Mouse (Mus musculus) forebrain, postnatal 0 days (tissue): ENCODE measurements at regions not wholly inside any gene's neighbourhood (a gene's known extent, or its start where the extent isn't known, plus 50 kb on each side); places are given as distances from the start of the nearest gene placed in this dataset.
A peak's percentile ranks its signal among the peaks of the same experiment; 100 is the strongest.

ENCODE experiments used
- ATAC-seq: fragments of 200-750 bp; cut with Nextera tagmentation; 2 replicates; pipeline ENCODE4 v1.8.0; 2017; ENCODE audit warnings: mild to moderate bottlenecking, moderate library complexity
- DNase-seq: peaks from one replicate; pipeline ENCODE4 v3.0.0-alpha.2; 2015
- H3K27ac ChIP-seq: fragments of 300-500 bp; sonication (generic); 2 replicates; pipeline ENCODE4 v1.5.1; 2014; ENCODE audit warnings: low read depth, mild to moderate bottlenecking, antibody characterized with exemption, low read length, moderate library complexity, mixed read lengths
- H3K27me3 ChIP-seq: fragments of 300-500 bp; sonication (generic); 2 replicates; pipeline ENCODE4 v1.6.1; 2014; ENCODE audit warnings: mild to moderate bottlenecking, low read length, mixed read lengths; ENCODE audit not compliant: insufficient read depth
- H3K36me3 ChIP-seq: fragments of 300-500 bp; sonication (generic); 2 replicates; pipeline ENCODE4 v1.6.1; 2014; ENCODE audit warnings: mild to moderate bottlenecking, moderate library complexity; ENCODE audit not compliant: insufficient read depth
- H3K4me1 ChIP-seq: fragments of 300-500 bp; sonication (generic); 2 replicates; pipeline ENCODE4 v1.6.1; 2014; ENCODE audit warnings: antibody characterized with exemption; ENCODE audit not compliant: insufficient read depth
- H3K4me2 ChIP-seq: fragments of 300-500 bp; sonication (generic); 2 replicates; pipeline ENCODE4 v1.6.1; 2014; ENCODE audit warnings: low read depth, mild to moderate bottlenecking, moderate library complexity
- H3K4me3 ChIP-seq: fragments of 300-500 bp; sonication (generic); 2 replicates; pipeline ENCODE4 v1.5.1; 2014; ENCODE audit warnings: low read depth, low read length, mixed read lengths
- H3K9ac ChIP-seq: fragments of 300-500 bp; sonication (generic); 2 replicates; pipeline ENCODE4 v1.6.1; 2014; ENCODE audit warnings: mild to moderate bottlenecking
- H3K9me3 ChIP-seq: fragments of 300-500 bp; sonication (generic); 2 replicates; pipeline ENCODE4 v1.6.1; 2016; ENCODE audit warnings: low read length
- CTCF ChIP-seq: sonication (generic); IDR thresholded peaks from 2 replicates; pipeline ENCODE4 v1.5.1; 2016; ENCODE audit warnings: antibody characterized with exemption, control low read depth, low read depth
- WGBS: fragments of 180-500 bp; shearing (Covaris S2); extraction: QIAGEN DNeasy Blood & Tissue Kit; methylation state at CpG from one replicate; pipeline ENCODE4 v1.1.7; 2014; 5-methylcytosine and 5-hydroxymethylcytosine counted together

DNA sequence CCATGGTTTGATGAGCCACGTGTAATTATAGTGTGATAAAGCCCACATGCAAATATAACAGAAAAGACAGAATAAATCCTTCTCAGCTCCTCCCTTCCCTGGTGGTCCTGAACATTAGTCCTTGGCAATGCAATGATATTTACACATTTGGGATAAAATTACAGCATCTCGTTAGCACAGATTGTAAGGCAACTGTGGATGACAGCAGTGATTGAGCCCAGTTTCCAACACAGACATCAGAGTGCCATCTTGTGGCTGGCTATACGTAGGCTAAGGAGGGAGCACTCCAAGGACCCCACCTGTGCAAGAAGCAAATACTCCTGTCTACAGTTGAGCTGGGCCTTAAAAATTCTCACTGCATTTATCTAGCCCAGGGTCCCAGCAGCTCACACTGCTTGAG, 84.1 kb upstream of the Ercc4 start:
- H3K27me3 ChIP-seq, result no peaks in the 10 kb centered on the region
- H3K9ac ChIP-seq, result no peak overlapping the region
- 15% methylated on average over 3 of the region's 3 CpGs for WGBS
- 0 out of 2 replicates have a peak overlapping the region, but pooled peaks have one; percentile 30 for H3K27ac ChIP-seq
- peak; percentile 92 for TF ChIP-seq CTCF
- H3K36me3 ChIP-seq, result no peaks in the 10 kb centered on the region
- H3K9me3 ChIP-seq, result no peaks in the 10 kb centered on the region
- H3K4me2 ChIP-seq, result no peak overlapping the region
- H3K4me3 ChIP-seq, result no peak overlapping the region
- ATAC-seq (peak; percentile 96), DNase-seq (peak; percentile 88)
- no peaks in the 10 kb centered on the region; the same call in 1 of the 2 replicates for H3K4me1 ChIP-seq

DNA sequence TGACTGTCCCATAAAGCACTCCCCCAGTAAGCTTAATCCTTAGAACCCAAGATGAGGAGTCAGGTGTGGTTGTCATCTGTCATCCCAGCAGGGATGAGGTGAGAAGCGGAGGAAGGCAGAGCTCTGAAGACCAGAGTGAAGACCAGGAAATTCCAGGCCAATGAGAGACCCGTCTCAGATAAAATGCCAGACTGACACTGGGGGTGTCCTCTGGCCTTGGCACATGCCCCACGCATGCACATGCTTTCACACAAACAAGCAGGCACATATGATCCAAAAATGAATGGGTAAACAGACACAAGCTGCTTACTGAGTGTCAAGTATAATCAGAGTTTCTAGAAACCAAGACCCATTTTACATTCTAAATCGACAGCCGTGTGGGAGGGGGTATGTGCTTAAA, 75.3 kb upstream of the Ercc4 start:
- no peak for DNase-seq
- 67% methylated on average over 5 of the region's 5 CpGs for WGBS

DNA sequence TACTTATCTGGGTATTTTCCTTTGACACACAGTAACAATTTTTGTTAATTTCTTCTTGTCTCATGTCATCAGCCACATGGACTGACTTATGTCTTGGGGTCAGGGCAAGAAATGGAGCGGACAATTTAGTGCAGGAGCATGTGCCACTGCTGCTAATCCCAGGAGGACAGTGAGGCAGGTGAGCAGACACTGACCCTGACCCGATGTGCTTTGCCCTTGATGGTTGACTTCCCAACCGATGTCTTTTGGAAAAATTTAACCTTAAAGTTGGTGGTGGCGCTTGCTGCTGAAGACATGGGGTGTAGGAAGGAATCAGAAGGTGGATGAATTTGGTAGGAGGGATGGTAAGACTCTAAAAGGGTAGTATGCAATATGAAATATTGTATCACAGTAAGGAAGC, 72.9 kb upstream of the Ercc4 start:
- Histone ChIP-seq H3K4me1 (no peaks in the 10 kb centered on the region), H3K4me2 (no peak overlapping the region), H3K27me3 (no peaks in the 10 kb centered on the region), H3K36me3 (no peaks in the 10 kb centered on the region), H3K27ac (no peak overlapping the region), H3K4me3 (no peak overlapping the region), H3K9me3 (no peaks in the 10 kb centered on the region), H3K9ac (no peak overlapping the region)
- DNase-seq (no peak), ATAC-seq (no peak)
- WGBS, result 90% methylated on average over 4 of the region's 4 CpGs
- no peak for TF ChIP-seq CTCF

More for the DNA sequence above, 75.3 kb upstream of the Ercc4 start:
- TF ChIP-seq CTCF, result no peak
- Histone ChIP-seq H3K4me3 (no peak overlapping the region), H3K9ac (no peak overlapping the region), H3K27me3 (no peaks in the 10 kb centered on the region), H3K9me3 (no peaks in the 10 kb centered on the region), H3K4me1 (no peaks in the 10 kb centered on the region), H3K36me3 (no peaks in the 10 kb centered on the region), H3K4me2 (no peak overlapping the region), H3K27ac (no peak overlapping the region)
- ATAC-seq, result no peak

DNA sequence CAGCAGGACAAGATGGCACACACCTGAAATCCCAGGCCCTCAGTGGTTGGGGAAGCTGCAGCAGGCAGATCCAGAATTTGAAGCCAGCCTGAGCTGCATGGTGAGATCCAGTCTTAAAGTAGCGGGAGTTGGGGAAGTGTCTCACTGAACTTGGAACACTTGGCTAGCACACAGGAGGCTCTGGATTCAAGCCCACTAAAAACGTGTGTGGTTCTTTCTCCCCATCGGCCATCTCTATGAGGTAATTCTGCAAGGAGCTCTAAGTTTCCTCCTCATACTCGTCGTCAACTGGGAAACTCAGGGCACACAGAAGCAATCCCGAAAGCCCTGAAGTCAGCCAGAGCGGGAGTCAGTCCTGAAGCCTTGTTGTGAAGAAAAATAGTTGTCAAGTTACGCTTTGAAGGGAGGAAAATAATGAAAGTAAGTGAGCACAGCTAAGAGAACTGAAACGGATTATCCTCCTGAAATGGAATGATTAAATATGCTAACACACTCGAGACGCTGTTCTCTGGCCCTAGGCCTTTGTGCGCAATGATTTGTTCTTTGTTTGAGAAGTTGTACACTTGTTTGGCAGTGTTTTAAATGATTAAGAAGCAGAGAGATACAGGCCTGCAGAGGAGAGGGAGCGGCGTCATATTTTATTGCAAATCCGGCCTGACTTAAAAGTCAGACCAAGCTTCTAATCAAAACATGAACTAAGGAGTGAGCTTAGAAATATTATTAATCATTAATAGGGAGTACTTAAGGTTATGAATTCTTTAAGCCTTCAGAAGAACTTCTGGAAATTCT, 69.0 kb upstream of the Ercc4 start:
- no peak overlapping the region for H3K4me2 ChIP-seq
- no peak overlapping the region for H3K27ac ChIP-seq
- no peak overlapping the region for H3K4me3 ChIP-seq
- ATAC-seq, result no peak
- 29% methylated on average over 15 of the region's 15 CpGs for WGBS
- TF ChIP-seq CTCF, result no peak
- H3K36me3 ChIP-seq, result no peaks in the 10 kb centered on the region
- no peaks in the 10 kb centered on the region for H3K9me3 ChIP-seq
- H3K4me1 ChIP-seq, result no peaks in the 10 kb centered on the region
- H3K9ac ChIP-seq, result no peak overlapping the region
- DNase-seq, result no peak
- H3K27me3 ChIP-seq, result no peaks in the 10 kb centered on the region

DNA sequence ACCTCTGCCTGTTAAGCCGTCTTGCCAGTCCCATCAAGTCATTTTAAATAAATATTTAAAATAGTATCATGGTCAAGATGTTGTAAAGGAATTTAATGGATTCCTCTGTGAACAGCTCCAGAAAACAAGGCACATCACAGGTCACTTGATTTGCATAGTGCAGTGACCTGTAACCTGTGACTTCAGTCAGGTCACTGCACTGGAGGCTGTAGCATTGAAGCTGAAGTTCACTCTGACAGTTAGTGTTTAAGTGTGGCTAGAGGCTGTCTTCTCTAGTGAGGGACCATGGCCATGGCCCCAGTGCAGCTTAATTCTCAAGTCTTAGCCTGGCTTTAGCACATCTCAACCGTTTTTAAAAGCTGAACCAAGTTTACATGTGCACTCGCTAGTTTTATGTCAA, 68.1 kb upstream of the Ercc4 start:
- DNase-seq, result no peak
- TF ChIP-seq CTCF, result no peak
- H3K27me3 ChIP-seq, result no peaks in the 10 kb centered on the region
- no peak overlapping the region for H3K4me3 ChIP-seq
- H3K27ac ChIP-seq, result no peak overlapping the region
- no peaks in the 10 kb centered on the region for H3K4me1 ChIP-seq
- WGBS, result 87% methylated on average over 3 of the region's 3 CpGs
- no peaks in the 10 kb centered on the region for H3K36me3 ChIP-seq
- ATAC-seq, result no peak
- H3K9me3 ChIP-seq, result no peaks in the 10 kb centered on the region
- H3K4me2 ChIP-seq, result no peak overlapping the region
- no peak overlapping the region for H3K9ac ChIP-seq

DNA sequence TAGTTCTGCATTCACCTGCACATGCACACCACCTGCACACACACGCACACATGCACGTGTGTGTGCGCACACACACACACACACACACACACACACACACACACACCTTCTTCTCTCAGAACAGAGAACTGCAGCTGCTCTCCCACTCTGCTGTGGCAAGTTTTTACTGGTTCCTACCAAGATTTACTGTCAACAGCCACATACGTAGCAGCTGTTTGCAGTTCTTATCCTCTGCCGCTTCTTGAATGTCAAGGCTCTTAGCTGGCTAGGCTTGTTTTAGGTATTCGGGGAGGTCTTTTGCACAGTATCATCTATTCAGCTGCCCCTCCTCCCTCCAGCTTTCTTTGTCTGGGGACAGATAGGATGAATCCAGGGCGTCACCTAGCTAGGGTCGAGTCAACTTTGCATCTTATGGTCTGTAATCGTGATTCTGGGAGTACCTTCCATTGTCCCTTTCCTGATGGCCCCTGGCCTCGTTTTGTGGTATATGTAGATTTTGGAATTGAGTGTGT, 64.3 kb upstream of the Ercc4 start:
- no peak for TF ChIP-seq CTCF
- 77% methylated on average over 10 of the region's 10 CpGs for WGBS
- ATAC-seq, result peak; percentile 36; the same call in 1 of the 2 replicates

DNA sequence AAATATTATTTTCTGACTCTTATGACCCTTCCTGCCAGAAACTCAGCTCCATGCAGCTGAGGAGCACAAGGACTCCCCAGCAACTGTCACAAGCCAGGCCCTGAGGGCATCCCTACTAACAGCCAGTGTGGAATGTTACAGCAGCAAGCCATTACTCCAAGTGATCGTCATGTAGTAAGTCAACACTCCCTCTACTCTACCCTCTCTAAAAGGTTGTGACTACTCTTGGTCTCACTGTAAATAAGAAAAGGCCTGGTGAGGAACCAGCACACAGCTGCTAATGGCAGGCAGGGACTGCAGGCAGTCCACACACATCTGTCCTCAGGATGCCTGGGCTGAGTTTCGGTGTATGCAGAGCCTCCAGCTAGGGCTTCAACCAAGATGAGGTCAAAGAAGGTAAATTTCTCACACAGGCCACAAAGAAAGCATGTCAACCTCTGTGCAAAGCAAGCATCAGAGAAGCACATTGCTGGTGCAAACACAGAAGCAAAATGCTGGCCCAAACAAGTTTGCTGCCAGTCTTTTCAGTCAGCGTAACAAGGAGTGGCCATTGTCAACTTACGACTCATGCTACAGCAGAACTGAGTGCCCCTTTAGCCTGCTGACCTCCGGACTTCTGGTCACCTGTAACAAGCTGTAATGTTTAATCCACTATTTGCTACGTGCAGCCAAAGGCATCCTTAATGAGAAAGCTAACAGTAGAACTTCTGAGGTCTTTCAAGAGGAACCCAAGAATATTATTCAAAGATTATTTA, 62.9 kb upstream of the Ercc4 start:
- ATAC-seq, result no peak
- WGBS, result 79% methylated on average over 6 of the region's 6 CpGs
- no peak for TF ChIP-seq CTCF

More for the DNA sequence above, 64.3 kb upstream of the Ercc4 start:
- Histone ChIP-seq H3K36me3 (no peaks in the 10 kb centered on the region), H3K4me3 (no peak overlapping the region), H3K4me2 (no peak overlapping the region), H3K9ac (no peak overlapping the region), H3K27ac (no peak overlapping the region), H3K4me1 (no peaks in the 10 kb centered on the region), H3K9me3 (no peaks in the 10 kb centered on the region), H3K27me3 (no peaks in the 10 kb centered on the region)
- DNase-seq, result peak; percentile 23

More for the DNA sequence above, 62.9 kb upstream of the Ercc4 start:
- H3K4me1 ChIP-seq, result no peaks in the 10 kb centered on the region
- no peaks in the 10 kb centered on the region for H3K36me3 ChIP-seq
- no peaks in the 10 kb centered on the region for H3K27me3 ChIP-seq
- DNase-seq, result no peak
- H3K9ac ChIP-seq, result no peak overlapping the region
- no peaks in the 10 kb centered on the region for H3K9me3 ChIP-seq
- H3K4me3 ChIP-seq, result no peak overlapping the region
- H3K4me2 ChIP-seq, result no peak overlapping the region
- H3K27ac ChIP-seq, result no peak overlapping the region
